Mouse (Mus musculus): ENCODE results near the gene Actr10.

DNA sequence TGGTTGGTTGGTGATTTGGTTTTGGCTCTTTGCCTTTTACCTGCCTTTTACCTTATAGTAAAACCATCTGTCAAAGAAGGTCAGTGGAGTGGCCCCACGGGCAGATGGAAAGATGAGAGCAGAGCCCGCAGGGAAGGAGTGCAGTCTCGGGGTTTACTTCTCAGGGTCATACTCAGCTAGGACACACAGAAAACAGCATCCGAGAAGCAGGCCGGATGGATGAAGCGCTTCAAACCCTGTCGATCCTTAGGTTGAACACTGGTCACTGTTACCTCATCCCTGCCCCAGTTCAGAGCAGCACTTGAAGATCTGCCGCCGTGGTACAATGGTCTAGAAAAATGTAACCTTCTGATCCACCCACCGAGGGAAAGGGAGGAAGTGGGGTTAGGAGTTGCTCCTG is 33.2 kb upstream of the Actr10 start:
- TF ChIP-seq CTCF (IDR thresholded peaks at IDR 0.05; ENCODE audit: low read depth): no peak
- TF ChIP-seq EP300 (IDR thresholded peaks at IDR 0.05; ENCODE audit: low read depth): no peak
